18 mouse cellular contexts compared by ENCODE assay signal in the genomic region with DNA sequence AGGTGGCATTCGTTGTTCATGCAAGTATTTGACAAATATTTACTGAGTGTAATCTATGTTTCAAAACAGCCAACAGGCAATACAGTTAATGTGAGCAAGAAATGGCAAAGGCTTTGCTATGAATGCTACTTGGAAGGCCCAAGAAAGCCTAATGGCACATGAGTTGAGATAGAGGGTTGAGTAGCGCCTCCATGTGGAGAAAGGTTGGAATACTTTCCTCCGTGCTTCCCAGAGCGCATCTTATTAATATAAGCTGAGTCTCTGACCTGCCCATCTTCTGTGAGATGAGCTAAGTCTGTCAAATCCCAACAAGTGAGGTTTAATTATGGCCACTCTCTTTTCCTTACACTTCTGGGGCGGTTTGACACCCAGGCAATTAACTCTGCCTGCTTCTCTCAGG.
DNase-seq lines count a peak whose midpoint lies in the region; ATAC-seq and TF ChIP-seq lines count a peak whose summit lies in the region.
"Had no signal": no experiment of that assay in that cellular context is flagged by ENCODE, and none has a peak within 500 bp of the region (broad histone marks: within the 10 kb centered on the region; RNA-seq: fewer than 3 reads in every experiment).

No protein-coding gene starts in this region.

- WGBS in hindbrain, embryonic 11.5 days: 74% methylated on average over 5 of the region's 5 CpGs
- 70% methylated on average over 5 of the region's 5 CpGs for WGBS in hindbrain, embryonic 16.5 days
- 76% methylated on average over 5 of the region's 5 CpGs for WGBS in lung, postnatal 0 days
- whole genome bisulfite sequencing in kidney, adult 2 months: 75% methylated on average over 5 of the region's 5 CpGs

- 0 out of 2 replicates have a peak, but pooled peaks cover 2% of the 10 kb centered on the region for H3K4me1 ChIP-seq in hindbrain, embryonic 11.5 days (replicated peaks; ENCODE audit: control insufficient read depth, insufficient read depth, low read length)
- H3K4me1 ChIP-seq in hindbrain, embryonic 16.5 days (ENCODE audit: control insufficient read depth, insufficient read depth, low read depth, low read length): peaks cover 15% of the 10 kb centered on the region
- H3K4me1 ChIP-seq in lung, postnatal 0 days (ENCODE audit: insufficient read depth, low read depth, low read length): no peaks in the 10 kb centered on the region
- no peaks in the 10 kb centered on the region for H3K4me1 ChIP-seq in kidney, adult 2 months (ENCODE audit: control insufficient read depth, insufficient read depth, low read length)
- H3K4me1 ChIP-seq: liver, embryonic 12.5 days had no signal

- TF ChIP-seq CTCF in lung, postnatal 0 days (IDR thresholded peaks at IDR 0.05): peak; percentile 18; the same call in 1 of the 2 replicates
- no peak for TF ChIP-seq CTCF in kidney, adult 2 months (conservative IDR thresholded peaks at IDR 0.05; ENCODE audit: insufficient read depth, insufficient read length, low read depth, low read length)

- H3K4me2 ChIP-seq in hindbrain, embryonic 11.5 days (replicated peaks; ENCODE audit: low read depth, low read length): no peak overlapping the region
- H3K4me2 ChIP-seq in hindbrain, embryonic 16.5 days (ENCODE audit: low read length): no peak overlapping the region
- no peak overlapping the region for H3K4me2 ChIP-seq in lung, postnatal 0 days (replicated peaks; ENCODE audit: low read depth, low read length)
- H3K4me2 ChIP-seq: embryonic facial prominence, embryonic 13.5 days; kidney, embryonic 15.5 days; liver, embryonic 12.5 days; lung, embryonic 15.5 days; neural tube, embryonic 12.5 days had no signal

- no peaks in the 10 kb centered on the region for H3K36me3 ChIP-seq in hindbrain, embryonic 11.5 days (ENCODE audit: control insufficient read depth, insufficient read depth, low read length)
- H3K36me3 ChIP-seq in hindbrain, embryonic 16.5 days (ENCODE audit: control insufficient read depth, insufficient read depth, low read length): no peaks in the 10 kb centered on the region
- no peaks in the 10 kb centered on the region for H3K36me3 ChIP-seq in lung, postnatal 0 days (ENCODE audit: insufficient read depth, low read length)
- no peaks in the 10 kb centered on the region for H3K36me3 ChIP-seq in kidney, adult 2 months (ENCODE audit: control insufficient read depth, insufficient read depth, low read length)
- H3K36me3 ChIP-seq: embryonic facial prominence, embryonic 13.5 days; kidney, embryonic 15.5 days; liver, embryonic 12.5 days; lung, embryonic 15.5 days; neural tube, embryonic 12.5 days had no signal

- no peak overlapping the region for H3K27ac ChIP-seq in hindbrain, embryonic 11.5 days (ENCODE audit: low read depth, low read length)
- H3K27ac ChIP-seq in hindbrain, embryonic 16.5 days (ENCODE audit: low read depth, low read length): no peak overlapping the region
- no peak overlapping the region for H3K27ac ChIP-seq in lung, postnatal 0 days (ENCODE audit: low read length)
- H3K27ac ChIP-seq in kidney, adult 2 months (ENCODE audit: insufficient read depth, low read depth, low read length): no peak overlapping the region
- H3K27ac ChIP-seq: embryonic facial prominence, embryonic 13.5 days; kidney, embryonic 15.5 days; liver, embryonic 12.5 days; lung, embryonic 15.5 days; neural tube, embryonic 12.5 days had no signal

- no peaks in the 10 kb centered on the region for H3K9me3 ChIP-seq in hindbrain, embryonic 11.5 days (ENCODE audit: control insufficient read depth, low read length)
- H3K9me3 ChIP-seq in hindbrain, embryonic 16.5 days (ENCODE audit: control insufficient read depth, low read length): no peaks in the 10 kb centered on the region
- H3K9me3 ChIP-seq in lung, postnatal 0 days (ENCODE audit: low read length): no peaks in the 10 kb centered on the region
- H3K9me3 ChIP-seq: embryonic facial prominence, embryonic 13.5 days; kidney, embryonic 15.5 days; liver, embryonic 12.5 days; lung, embryonic 15.5 days; neural tube, embryonic 12.5 days had no signal

- H3K9ac ChIP-seq in hindbrain, embryonic 11.5 days (ENCODE audit: low read depth, low read length): no peak overlapping the region
- H3K9ac ChIP-seq in hindbrain, embryonic 16.5 days (ENCODE audit: low read depth, low read length): no peak overlapping the region
- no peak overlapping the region for H3K9ac ChIP-seq in lung, postnatal 0 days (replicated peaks; ENCODE audit: low read depth)
- H3K9ac ChIP-seq: embryonic facial prominence, embryonic 13.5 days; kidney, embryonic 15.5 days; liver, embryonic 12.5 days; lung, embryonic 15.5 days; neural tube, embryonic 12.5 days had no signal

- H3K27me3 ChIP-seq in hindbrain, embryonic 11.5 days (ENCODE audit: control insufficient read depth, insufficient read depth, low read length): no peaks in the 10 kb centered on the region
- no peaks in the 10 kb centered on the region for H3K27me3 ChIP-seq in hindbrain, embryonic 16.5 days (replicated peaks; ENCODE audit: control insufficient read depth, insufficient read depth, low read length)
- H3K27me3 ChIP-seq in lung, postnatal 0 days (replicated peaks; ENCODE audit: insufficient read depth, low read length): no peaks in the 10 kb centered on the region
- no peaks in the 10 kb centered on the region for H3K27me3 ChIP-seq in kidney, adult 2 months (replicated peaks; ENCODE audit: control insufficient read depth, insufficient read depth, low read length)
- H3K27me3 ChIP-seq: embryonic facial prominence, embryonic 13.5 days; kidney, embryonic 15.5 days; liver, embryonic 12.5 days; lung, embryonic 15.5 days; neural tube, embryonic 12.5 days had no signal

- no peak for TF ChIP-seq EP300 in lung, postnatal 0 days (IDR thresholded peaks at IDR 0.05)

- no peak for ATAC-seq in hindbrain, embryonic 11.5 days (ENCODE audit: low FRiP score)
- ATAC-seq in hindbrain, embryonic 16.5 days: no peak
- no peak for ATAC-seq in lung, postnatal 0 days
- ATAC-seq: CD4-positive, CD25-positive, alpha-beta regulatory T cell, adult 4 months; inflammation-experienced regulatory T-cells, adult 6 months; liver, embryonic 12.5 days had no signal

- no peak overlapping the region for H3K4me3 ChIP-seq in hindbrain, embryonic 11.5 days (ENCODE audit: low read depth, low read length)
- no peak overlapping the region for H3K4me3 ChIP-seq in hindbrain, embryonic 16.5 days (ENCODE audit: low read length)
- H3K4me3 ChIP-seq in lung, postnatal 0 days (ENCODE audit: low read depth, low read length): no peak overlapping the region
- no peak overlapping the region for H3K4me3 ChIP-seq in kidney, adult 2 months (ENCODE audit: insufficient read depth, low read depth, low read length)
- H3K4me3 ChIP-seq: embryonic facial prominence, embryonic 13.5 days; kidney, embryonic 15.5 days; liver, embryonic 12.5 days; lung, embryonic 15.5 days; neural tube, embryonic 12.5 days had no signal

- no peak for TF ChIP-seq POLR2A in kidney, adult 2 months (IDR thresholded peaks at IDR 0.05; ENCODE audit: low read depth, low read length)

- peak; percentile 16 for DNase-seq in hindbrain, embryonic 11.5 days (ENCODE audit: low spot score)
- DNase-seq in lung, postnatal 0 days (ENCODE audit: low spot score): no peak
- DNase-seq in lung, postnatal 10 days: no peak
- DNase-seq in ZHBTc4 (ENCODE audit: low read depth, low spot score): peak; percentile 46
- DNase-seq in retina, postnatal 7 days (ENCODE audit: low read depth, low spot score): peak; percentile 34
- no peak for DNase-seq in kidney, adult 2 months
- DNase-seq: gastrocnemius, postnatal 14 days; heart, postnatal 10 days; right cerebral cortex, postnatal 25 days; thymus, postnatal 36 days had no signal

Comparison
In these comparisons a context has a peak if more than half of its experiments do, and no peak if none do; other contexts are left out.
1. DNase-seq: peak in hindbrain, embryonic 11.5 days (single experiment), ZHBTc4 (single experiment) and retina, postnatal 7 days (single experiment); none in lung, postnatal 0 days (single experiment), lung, postnatal 10 days (single experiment) and kidney, adult 2 months (single experiment).